Mouse (Mus musculus) urinary bladder, postnatal 36 days (tissue): Measurements from ENCODE around the gene Pip4k2c.
A peak's percentile ranks its signal among the peaks of the same experiment; 100 is the strongest.

Source experiments
- DNase-seq, 2 experiments: peaks; one replicate each; pipeline ENCODE4 v3.0.0; 2022; ENCODE audit warnings: low spot score in 2 of 2, mixed read lengths in 1 of 2

The Pip4k2c gene

DNA sequence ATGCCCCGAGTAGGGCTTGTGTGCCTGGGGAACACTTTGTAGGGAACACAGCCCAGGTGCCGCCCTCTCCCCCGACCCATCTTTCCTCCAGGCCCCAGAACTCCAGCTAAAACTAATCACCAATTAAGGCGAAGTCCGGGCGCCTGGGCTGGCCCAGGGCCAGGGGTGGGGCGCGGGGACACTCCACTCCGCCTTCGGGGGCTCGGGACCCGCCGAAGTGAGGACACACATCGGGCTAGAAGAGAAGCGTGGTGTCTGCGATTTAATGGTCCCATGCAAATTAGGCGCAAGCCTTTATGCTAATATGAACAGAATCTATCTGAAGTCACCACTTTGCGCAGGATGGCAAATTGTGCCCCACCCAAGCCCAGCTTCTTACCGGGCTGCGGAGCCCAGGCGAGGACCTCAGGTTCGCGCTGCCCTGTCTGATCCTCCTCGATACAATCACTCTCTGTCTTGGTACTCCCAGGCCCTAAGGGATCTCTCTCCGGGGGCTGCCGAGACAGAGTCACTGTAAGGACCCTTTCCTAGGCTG, 22.2 kb downstream of the Pip4k2c start:
- peak; percentile 39 to 47 for DNase-seq

DNA sequence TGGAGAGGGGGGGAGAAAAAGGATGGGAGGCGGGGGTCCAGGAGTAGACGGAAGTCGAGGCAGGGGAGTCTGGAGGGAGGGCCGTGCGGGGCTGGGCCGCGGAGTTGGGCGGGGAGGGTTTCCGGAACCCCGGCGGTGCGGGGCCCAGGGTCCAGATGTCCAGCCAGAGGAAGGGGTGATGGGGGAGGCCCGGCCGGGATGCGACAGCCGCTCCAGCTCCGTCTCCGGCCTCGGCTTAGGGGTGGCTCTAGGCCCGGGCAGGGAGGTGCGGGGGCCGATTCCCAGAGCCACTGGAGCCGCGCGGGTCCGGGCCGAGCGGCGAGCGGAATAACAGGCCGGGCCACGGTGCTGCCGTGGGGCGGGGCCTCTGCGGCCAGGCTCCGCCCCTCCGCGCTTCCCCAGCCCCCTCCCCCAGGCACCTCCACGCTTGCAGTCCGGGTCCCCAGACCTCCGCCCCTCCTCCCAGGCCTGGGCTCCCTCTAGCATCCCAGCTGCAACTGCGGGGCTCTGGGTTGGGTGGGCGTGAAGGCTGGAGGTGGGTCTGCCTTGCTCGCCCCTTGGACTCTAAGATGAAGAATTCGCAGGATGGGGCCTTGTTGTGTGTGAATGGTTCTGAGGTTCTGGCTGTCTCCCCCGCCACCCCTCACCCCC, 22.8 kb downstream of the Pip4k2c start:
- peak; percentile 18 to 45 for DNase-seq

DNA sequence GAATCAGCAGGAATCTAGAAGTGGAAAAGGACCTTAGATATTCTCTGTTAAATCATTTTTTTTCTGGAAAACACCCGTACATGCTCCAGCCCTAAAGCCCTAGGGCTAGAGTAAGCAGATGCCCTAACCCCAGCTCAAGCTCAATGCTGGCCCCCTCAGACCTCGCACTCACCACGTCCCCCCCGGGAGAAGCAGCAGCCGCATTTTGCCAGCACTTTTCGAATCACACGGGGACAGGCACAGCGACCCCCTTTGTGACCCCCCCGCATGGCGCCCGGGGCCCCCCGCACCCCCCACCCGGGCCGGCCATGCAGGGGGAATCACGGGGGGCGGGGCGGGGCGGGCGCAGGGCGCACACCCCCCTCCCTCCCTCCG, 23.3 kb downstream of the Pip4k2c start:
- DNase-seq, result no peak

DNA sequence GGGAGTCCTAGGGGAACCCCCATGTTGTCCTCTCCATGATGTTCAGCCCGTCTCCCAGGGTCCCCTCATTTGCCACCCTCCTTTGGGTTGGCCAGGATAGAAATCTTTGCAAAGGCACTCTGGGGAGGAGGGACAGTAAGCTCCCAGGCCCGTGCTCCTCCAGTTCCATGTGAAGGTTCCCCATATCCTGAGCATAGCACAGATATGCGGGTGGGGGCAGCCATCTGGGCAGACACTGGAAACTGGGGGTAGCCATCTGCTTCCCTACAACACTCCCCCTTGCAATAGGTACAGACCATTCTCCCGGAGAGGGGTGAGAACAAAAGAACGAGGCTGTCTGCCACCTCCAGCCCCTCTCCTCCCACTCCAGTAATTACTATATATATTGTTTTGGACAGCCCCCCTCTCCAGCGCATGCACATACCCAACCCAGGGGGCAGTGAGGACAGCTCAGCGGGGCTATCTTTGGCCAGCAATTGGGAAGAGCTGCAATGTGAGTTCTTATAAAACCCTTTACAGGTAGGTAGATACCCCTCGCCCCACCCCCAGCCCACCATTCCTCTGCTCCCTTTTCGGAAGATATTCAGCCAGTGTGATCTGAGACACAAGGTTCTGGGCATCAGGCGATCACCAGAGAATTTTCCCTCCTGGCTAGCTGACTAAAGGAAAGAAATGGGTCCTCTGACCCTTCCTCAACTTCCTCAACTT, 23.9 kb downstream of the Pip4k2c start:
- DNase-seq, result no peak

DNA sequence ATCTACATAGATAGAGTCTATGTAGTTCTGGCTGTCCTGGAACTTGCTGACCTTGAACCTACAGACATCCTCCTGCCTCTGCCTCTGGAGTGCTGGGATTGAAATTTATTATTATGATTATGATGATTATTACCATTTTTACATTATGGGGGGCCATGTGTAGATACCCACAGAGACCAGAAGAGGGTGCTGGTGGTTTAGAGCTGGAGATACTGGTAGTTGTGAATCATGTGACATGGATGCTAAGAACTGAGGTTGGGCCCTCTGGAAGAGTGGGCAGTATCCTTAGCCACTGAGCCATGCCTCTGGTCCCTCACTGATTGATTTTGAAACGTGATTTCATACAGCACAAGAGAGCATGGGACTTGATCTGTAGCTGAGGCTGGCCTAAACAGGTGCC, 24.9 kb downstream of the Pip4k2c start:
- DNase-seq, result no peak

DNA sequence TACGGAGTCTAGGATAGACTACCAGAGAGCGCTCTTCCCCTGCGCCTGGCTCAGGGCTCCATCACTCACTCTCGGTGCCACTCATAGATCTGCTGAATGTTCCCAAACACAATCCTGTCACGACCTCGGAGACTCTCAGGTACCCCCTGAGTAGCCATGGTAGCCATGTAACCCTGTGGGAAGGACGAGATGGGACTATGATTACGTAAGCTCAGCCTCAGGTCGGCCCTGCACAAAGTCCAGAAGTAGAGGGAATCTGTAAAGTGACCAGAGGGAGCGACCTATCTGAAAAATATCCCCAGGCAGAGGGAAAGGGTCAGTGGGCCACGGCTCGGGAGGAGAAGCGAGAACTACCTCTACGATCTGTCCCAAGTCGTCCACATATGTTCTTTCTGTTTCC, 25.9 kb downstream of the Pip4k2c start:
- DNase-seq, result no peak

DNA sequence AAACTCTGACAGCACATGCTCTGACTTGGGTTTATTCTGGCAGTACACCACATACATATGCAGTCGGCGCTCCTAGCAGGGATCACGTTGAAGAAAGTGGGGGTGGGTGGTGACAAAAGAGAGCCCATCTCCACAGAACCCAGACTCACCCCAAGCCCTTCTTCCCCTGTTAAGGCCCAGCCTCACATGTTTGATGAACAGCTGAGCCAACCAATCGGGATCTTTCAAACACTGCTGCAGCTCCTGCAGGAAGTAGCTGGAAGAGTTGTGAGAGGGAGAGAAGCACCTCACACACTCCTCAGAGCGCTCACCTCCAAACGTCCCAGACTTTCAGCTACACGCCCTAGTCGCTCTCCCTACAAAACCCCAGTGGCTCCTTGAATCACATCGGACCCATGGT, 26.3 kb downstream of the Pip4k2c start:
- DNase-seq, result no peak

DNA sequence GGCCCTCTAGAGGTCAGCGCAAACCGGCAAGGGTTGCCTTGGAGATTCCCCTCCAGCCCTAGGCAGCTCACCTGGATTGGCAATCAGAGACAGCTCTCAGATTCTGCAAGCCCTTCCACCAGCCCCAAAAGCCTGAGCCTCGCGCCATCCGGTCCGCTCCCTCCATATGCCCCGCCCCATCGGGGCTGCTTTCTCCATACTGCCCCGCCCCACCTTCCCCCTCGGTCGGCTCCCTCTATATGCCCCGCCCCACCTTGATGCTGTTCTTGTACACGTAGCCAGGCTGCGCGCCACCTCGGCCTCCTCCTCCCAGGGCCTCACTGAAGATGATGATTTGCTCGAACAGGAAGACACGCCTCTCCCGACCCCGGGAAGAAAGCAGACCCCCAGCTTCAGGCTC, 27.6 kb downstream of the Pip4k2c start:
- no peak for DNase-seq

DNA sequence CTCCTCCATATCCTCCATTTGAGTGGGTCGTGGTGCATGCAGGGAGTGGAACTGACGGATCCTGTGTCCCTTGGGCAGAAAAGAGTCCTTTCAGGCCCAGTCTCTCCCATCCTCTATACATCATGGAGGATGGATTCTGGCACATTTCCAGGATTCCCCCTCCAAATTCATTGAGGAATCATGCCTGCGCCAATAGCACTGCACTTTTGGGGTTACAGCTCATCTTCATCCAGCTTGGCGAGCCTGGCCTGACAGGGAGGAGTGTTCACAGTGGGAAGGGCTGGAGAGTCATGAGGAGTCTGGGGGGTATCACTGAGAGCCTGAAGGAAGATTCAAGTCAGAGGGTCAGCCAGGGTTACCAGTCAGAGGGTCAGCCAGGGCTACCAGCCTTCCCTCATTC, 28.8 kb downstream of the Pip4k2c start:
- no peak for DNase-seq

DNA sequence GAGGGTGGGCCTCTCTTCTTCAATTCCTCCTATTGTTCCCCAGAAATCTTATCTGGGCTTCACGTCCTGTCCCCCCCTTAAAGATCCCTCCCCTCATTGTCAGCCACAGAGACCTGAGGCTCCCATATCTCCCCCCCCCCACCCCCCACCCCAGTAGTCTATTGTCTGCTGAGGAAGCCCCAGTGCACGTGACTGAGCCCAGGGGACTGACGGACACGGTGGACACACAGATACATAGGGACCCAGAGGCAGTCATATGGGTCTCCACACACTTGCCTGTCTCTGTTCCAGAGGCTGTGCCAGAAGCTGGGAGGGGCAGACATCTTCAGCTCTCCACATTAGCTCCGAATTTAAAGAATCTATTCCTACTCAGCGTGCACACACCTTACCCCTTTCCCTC, 29.8 kb downstream of the Pip4k2c start:
- DNase-seq, result no peak

DNA sequence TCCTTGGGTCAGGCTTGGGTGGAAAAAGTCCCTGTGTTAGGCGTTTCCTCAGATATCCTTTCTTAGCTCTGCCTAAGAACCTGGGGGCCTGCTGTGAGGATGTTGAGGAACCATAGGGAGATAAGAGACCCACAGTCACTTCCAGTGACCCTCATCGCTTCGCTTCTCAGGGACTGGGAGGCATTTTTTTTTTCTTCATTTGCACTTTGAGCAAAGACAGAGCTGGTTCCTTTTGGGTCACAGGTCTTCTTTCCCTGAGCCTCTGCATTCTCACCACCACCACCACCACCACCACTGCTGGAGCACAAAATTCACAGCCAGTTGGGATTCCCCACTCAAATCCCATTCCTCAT, 30.7 kb downstream of the Pip4k2c start:
- DNase-seq, result no peak

DNA sequence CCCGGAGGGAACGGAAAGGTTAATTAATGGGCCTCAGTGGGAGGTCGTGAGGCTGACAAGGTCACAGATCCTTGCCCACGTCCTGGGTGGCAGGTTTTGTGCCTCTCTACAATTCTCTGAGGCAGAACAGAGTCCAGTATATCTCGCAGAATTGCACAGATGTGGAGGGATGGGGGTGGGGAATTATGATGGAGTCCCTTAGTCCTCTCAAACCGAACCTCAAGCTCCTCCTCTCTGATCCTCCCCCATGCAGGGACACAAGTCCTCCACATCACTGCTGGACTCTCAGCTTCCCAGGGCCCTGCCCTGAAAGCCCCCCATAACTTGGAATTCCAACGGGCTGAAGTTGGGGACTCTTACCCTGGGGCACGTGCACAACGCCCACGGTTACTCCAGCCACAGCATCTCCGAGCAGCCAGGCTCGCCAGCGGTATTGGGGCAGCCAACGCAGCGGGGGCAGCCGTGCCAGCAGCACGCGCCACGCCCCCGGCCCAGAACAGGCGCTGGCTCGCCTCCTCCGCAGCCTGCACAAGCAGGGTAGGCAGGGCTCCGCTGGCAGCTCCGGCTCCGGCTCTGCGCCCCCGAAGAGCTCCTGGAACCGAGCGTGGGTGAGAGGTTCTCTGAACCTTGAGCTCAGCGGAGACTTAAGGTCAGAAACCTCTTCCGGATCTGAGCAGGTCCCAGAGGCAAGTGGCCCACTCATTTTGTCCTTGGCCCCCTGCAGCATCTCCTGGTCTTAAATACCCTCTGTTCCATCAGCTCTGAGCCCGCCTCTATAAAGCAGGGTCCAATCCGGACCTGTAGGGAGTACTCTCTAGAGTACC, 31.3 kb downstream of the Pip4k2c start, which contains the start of gene Slc26a10:
Gene Slc26a10, minus strand, starts transcription at position 775 of the 824 bp plus-strand sequence.
- DNase-seq, result no peak

DNA sequence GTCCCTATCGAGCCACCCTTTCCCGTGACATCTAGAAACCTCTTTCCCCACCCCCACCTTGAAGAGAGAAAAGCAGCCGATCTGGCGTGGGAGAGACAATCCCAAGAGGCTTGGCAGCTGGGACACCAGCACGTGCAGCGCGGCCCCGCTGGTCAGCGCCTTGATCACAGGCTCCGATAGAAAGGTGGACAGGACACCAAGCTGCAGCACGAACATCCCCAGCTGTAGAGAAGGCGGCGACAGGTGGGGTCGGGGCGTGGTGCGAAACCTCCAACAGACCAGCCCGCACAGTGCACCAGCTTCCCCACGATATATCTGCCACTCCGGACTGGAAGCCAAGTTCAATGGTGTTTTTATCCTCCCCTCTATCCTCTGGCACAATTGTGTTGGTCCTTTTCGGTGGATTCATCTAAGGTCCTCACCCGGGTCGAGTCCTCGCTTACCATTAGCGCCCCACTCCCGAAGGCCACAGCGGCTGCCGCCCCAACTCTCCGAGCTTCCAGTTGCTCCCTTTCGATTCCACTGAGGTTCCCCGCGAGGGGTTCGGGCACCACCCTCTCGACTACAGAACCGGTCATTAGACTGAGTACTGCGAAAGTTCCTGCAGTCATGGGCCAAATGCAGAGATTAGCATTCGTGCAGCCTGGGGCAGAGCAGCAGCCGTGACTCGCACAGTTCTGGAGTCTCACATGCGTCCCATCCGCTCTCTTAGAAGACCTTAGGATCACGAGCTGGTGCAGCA, 32.9 kb downstream of the Pip4k2c start:
- DNase-seq, result no peak

DNA sequence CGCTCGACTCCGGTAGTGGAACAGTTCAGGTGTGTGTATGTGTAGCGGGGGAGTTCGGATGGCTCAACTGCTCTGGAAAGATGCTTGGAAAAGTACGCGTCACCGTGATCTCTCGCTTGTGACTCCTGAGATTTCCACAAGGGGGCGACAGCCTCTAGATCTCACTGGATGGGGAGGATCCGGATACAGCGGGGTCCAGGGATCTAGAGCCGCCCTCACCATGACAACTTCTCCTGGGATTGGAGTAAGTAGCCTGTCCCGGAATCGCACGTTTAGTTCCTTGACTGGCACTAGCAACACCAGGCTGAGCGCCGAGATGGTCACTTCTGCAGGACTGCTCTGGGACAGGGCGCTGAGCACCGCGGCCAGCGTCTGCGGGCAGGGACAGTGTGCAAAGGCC, 33.7 kb downstream of the Pip4k2c start:
- peak; percentile 26 to 64 for DNase-seq

DNA sequence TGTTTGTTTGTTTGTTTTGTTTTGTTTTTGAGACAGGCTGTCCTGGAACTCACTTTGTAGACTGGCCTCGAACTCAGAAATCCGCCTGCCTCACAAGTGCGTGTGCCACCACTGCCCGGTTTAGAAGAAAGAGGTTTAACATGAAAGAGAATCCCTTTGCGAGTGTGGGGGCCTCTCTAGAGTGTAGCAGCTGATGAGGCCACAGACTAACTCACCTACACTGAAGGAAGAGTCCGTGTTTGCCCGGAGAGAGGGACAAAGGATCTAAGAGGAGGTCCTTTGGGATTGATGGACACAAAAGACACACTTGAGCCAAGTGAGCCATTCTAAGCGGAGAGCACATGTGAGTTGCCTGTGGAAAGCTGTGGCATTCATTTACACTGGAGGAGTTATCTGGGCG, 34.1 kb downstream of the Pip4k2c start:
- DNase-seq, result no peak

DNA sequence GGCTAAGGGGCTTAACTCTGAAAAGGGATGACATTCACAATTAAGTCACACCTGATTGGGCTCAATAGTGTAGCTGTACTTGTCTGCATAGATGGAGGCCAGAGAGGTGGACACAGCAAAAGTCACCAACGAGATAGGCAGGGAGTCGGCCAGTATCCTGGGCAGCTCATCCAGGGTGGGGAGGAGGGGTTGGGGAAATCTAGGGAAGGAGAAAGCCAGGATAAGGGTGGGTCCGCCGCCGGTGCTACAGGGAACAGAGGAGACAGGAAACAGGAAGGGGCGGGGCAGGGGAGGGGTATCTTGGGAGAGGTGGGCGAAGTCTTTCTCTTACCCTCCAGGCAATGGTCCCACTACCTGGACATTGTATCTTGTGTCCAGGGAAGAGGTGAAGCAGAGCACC, 34.6 kb downstream of the Pip4k2c start:
- DNase-seq, result no peak

DNA sequence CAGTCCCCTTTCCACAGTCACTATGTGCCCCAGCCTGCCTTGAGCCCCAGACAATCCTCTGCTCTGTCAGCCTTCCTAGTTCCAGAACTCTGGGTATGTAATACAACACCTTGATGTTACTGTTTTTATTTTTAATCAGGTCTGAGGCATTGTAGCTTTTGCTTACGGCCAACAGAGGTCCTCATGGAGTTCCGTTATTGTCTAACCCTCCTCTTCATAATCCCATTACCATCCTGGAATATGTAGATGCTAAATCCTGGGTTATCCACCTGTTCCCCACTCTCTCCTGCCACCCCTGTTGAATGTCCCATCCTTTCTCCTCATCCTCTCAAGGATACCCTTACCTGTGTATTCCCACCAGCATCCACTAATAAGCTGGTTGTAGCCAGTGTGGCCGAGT, 35.2 kb downstream of the Pip4k2c start:
- DNase-seq, result no peak

DNA sequence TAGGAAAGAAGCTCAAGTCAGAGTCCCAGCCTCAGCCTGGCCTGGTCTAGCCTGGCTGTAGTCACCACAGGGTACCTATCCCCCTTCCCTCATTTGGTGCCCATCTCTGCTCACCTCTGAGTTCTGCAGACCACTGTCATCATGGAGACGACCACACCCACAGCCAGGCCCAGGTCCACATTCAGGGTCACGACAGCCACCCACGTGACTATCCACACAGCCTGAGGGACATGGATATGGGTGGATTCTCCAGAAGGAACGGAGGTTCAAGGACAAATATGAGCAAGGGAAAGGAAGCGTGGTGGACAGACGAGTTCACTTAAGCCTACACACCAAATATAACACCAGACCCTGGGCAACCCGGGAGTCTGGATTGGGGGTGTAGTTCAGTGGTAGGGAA, 37.2 kb downstream of the Pip4k2c start:
- no peak for DNase-seq

DNA sequence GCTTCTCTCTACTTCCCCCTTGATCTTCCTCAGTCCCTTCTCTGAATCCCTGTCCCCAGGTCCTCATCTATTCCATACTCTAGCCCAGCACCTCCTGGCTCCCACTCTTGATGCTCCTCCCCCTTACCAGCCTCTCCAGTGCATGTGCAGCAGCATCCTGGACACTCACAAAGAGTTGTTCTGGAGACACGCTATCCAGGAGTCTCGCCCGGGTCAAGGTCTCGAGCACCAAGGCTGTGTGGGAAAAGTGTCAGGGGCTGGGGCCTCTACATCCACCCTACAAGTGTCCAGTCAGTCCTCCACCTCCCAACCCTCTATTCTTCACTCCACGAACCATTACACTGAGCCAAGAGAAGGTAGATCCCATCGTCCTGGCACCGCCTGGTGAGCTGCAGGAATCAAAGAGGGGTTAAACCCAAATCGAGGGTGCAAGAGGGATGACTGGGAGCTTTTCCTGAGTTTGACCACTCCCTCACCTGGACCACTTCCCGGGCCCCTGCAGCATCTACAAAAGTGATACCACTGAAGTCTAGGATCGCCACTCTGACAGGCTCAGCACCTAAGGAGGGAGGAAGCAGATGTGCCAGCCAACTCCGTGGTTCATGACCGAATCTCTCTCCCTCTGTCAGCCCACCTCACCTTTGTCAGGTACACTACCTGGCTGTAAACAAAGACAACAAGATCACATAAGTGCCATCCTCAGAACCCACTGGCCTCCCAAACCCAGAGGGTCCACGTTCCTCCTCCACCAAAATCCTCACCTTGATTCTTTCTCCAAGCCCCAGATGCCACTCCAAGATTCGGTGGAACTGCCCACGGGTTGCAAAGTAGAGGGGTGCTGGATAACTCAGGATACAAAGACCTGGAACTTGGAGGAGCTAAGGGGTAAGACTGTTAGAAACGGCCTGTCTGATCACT, 38.0 kb downstream of the Pip4k2c start:
- DNase-seq, result no peak

DNA sequence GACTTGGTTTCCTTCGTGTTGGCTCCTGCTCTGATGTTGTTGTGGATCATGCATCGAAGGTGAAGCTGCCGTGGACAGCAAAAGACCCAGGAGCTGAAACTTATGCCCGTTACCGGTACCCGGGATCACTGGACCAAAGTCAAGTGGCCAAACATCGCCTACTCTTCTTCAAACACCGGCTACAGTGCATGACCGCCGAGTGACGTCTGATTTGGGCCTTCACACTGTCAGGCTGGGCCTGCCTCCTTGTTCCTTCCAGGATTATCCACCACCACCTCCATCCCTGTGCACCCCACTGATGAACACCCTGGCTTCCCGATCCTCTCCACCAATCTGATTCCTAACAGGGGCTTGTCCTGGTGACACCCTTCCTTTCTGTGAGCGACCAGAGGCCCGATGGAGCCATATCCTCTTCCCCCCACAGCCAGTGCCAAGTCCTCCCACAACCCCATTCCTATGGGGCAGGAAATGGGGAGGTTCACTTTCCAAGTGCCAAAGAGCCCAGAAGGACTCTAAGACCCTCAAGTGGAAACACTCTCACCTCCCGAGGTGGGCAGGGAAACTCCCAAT, 39.7 kb downstream of the Pip4k2c start:
- no peak for DNase-seq
